Mouse (Mus musculus) intestine, embryonic 16.5 days (tissue): Measurements from ENCODE around the gene Arl5c. TPM values are rescaled to one million over a fixed set of nuclear protein-coding genes. Genes with fewer than 3 reads are reported as not detected.

Experiments
- ATAC-seq: fragments of 200-750 bp; cut with Nextera tagmentation; 2 replicates; pipeline ENCODE4 v1.8.0; 2017; ENCODE audit warnings: moderate TSS enrichment, moderate library complexity
- H3K27ac ChIP-seq: fragments of 300-500 bp; sonication (generic); 2 replicates; pipeline ENCODE4 v1.5.1; 2014; ENCODE audit warnings: mild to moderate bottlenecking, low read length
- H3K27me3 ChIP-seq: fragments of 300-500 bp; sonication (generic); replicated peaks from 2 replicates; pipeline ENCODE4 v1.6.1; 2014; ENCODE audit warnings: low read length, control low read depth, mixed read lengths; ENCODE audit not compliant: control insufficient read depth, insufficient read depth
- H3K36me3 ChIP-seq: fragments of 300-500 bp; sonication (generic); 2 replicates; pipeline ENCODE4 v1.6.1; 2014; ENCODE audit warnings: low read length, control low read depth; ENCODE audit not compliant: control insufficient read depth, insufficient read depth
- H3K4me1 ChIP-seq: fragments of 300-500 bp; sonication (generic); 2 replicates; pipeline ENCODE4 v1.6.1; 2014; ENCODE audit warnings: low read length, control low read depth, mixed read lengths; ENCODE audit not compliant: control insufficient read depth, insufficient read depth
- H3K4me2 ChIP-seq: fragments of 300-500 bp; sonication (generic); 2 replicates; pipeline ENCODE4 v1.6.1; 2014; ENCODE audit warnings: low read depth, low read length, control low read depth
- H3K4me3 ChIP-seq: fragments of 300-500 bp; sonication (generic); 2 replicates; pipeline ENCODE4 v1.5.1; 2014; ENCODE audit warnings: mild to moderate bottlenecking, low read length
- H3K9ac ChIP-seq: fragments of 300-500 bp; sonication (generic); 2 replicates; pipeline ENCODE4 v1.6.1; 2014; ENCODE audit warnings: low read depth, low read length
- H3K9me3 ChIP-seq: fragments of 300-500 bp; sonication (generic); 2 replicates; pipeline ENCODE4 v1.6.1; 2016; ENCODE audit warnings: low read length, control low read depth; ENCODE audit not compliant: control insufficient read depth
- WGBS: fragments of 180-500 bp; shearing (Covaris S2); extraction: QIAGEN DNeasy Blood & Tissue Kit; methylation state at CpG from one replicate; pipeline ENCODE4 v1.1.7; 2014; 5-methylcytosine and 5-hydroxymethylcytosine counted together
- polyA plus RNA-seq: library from polyadenylated mRNA; unstranded; fragments of >200 nt; fragmentation: Nextera tagmentation; extraction: Ambion mirVana; gene quantifications from 2 replicates; pipeline ENCODE4 v1.2.1, GENCODE M21; 2015

Arl5c gene
- polyA plus RNA-seq, 1 experiment from 2014 or later: 9.9 TPM

DNA sequence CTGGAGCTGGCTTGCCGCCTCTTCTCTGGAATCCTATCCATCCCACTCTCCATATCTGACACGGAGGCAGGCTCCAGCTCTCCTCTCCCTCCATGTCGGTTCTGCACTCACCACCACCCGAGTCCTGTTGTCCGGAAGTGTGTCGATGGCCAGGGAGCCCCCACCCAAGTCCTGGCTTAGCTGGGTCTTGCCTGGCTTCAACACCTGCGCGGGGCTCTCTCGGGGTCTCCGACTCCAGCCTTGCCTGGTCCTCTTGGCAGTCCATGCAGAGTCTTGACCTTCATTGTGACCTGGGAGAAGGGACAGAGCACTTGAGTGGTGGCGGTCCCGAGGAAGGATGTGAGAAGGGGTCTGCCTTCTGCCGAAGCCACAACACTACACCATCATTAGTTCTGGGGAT, 17.6 kb downstream of the Arl5c start:
- Histone ChIP-seq H3K4me1 (no peaks in the 10 kb centered on the region), H3K27ac (no peak overlapping the region), H3K27me3 (no peaks in the 10 kb centered on the region), H3K9me3 (no peaks in the 10 kb centered on the region), H3K9ac (no peak overlapping the region), H3K4me3 (no peak overlapping the region), H3K36me3 (no peaks in the 10 kb centered on the region), H3K4me2 (no peak overlapping the region)
- no peak for ATAC-seq
- 78% methylated on average over 13 of the region's 13 CpGs for WGBS

DNA sequence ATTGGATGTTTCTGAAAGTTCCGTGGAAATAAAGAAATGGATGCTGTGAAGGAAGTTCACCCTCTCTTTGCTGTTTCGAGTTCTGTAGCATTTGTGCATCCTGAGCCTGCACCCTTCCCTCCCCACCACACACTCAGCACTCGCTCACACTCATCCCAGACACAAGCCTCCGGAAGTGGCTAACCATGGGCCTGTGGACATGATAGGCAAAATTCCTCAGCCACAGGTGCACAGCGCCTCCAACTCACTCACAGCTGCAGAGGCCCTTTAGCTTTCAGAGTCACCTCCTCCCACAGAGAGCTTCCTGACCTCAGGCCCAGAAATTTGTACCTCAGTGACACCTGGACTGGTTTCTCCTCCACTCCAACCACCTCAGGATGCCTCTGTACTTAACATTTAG, 18.2 kb downstream of the Arl5c start:
- H3K4me2 ChIP-seq: no peak overlapping the region
- no peaks in the 10 kb centered on the region for H3K27me3 ChIP-seq
- H3K4me1 ChIP-seq: no peaks in the 10 kb centered on the region
- H3K27ac ChIP-seq: no peak overlapping the region
- no peak overlapping the region for H3K9ac ChIP-seq
- H3K36me3 ChIP-seq: no peaks in the 10 kb centered on the region
- H3K9me3 ChIP-seq: no peaks in the 10 kb centered on the region
- 84% methylated on average over 5 of the region's 5 CpGs for WGBS
- no peak for ATAC-seq
- no peak overlapping the region for H3K4me3 ChIP-seq

DNA sequence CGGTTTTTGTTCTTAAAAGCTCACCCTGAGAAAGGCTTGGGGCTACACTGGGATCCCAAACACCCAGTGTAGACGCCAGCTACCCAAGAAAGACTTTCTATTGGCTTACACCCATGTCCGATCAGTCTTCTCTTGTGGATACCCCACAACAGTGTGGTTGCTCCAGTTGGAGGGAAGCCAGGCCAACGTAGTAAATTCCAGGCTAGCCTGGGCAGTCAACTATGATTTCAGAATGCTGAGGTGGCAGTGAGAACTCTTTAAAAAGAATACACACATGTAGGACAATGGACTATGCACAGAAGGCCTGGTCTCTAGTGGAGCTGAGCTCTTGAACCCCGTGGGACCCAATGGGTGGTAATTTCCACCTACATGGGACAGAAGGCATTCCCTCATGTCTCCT, 21.2 kb downstream of the Arl5c start:
- Histone ChIP-seq H3K4me1 (0 out of 2 replicates have a peak, but pooled peaks cover 2% of the 10 kb centered on the region), H3K9me3 (no peaks in the 10 kb centered on the region), H3K36me3 (no peaks in the 10 kb centered on the region), H3K27ac (no peak overlapping the region), H3K9ac (no peak overlapping the region), H3K4me2 (no peak overlapping the region), H3K27me3 (no peaks in the 10 kb centered on the region), H3K4me3 (no peak overlapping the region)
- no peak for ATAC-seq
- 85% methylated on average over 5 of the region's 5 CpGs for WGBS

DNA sequence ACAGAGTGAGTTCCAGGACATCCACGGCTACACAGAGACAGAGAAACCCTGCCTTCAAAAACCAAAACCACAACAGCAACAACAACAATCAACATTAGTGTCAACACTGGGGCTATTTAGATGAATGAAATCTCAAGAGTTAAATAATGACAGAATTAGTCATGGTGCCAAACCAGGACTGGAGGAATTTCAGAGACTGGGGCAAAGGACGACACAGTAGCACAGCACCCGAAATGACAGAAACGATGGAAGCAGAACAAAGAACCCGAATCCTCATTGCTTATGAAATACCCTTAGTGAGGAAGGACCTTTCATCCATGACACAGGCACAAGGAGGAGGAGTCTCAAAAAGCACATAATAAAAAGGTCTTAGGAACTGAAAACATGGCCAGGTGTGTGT, 21.8 kb downstream of the Arl5c start:
- WGBS: 90% methylated on average over 5 of the region's 5 CpGs
- no peak for ATAC-seq
- Histone ChIP-seq H3K27me3 (no peaks in the 10 kb centered on the region), H3K36me3 (no peaks in the 10 kb centered on the region), H3K4me3 (no peak overlapping the region), H3K9ac (no peak overlapping the region), H3K4me1 (0 out of 2 replicates have a peak, but pooled peaks cover 2% of the 10 kb centered on the region), H3K4me2 (no peak overlapping the region), H3K27ac (no peak overlapping the region), H3K9me3 (no peaks in the 10 kb centered on the region)

DNA sequence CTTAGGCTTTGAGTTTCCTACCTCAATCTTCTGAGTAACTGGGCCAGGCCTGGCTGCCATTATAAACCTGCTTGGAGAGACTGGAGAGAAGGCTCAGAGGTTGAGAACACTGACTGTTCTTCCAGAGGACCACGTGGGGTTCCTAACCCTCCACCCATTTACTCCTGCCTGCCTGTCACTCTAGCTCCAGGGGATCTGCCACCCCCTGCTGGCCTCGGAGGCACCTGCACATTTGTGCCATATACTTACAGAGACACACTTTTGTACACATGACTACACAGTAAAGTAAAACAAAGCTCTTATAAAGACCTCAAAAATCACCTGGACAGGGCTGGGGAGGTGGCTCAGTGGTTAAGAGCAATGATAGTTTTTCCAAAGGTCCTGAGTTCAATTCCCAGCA, 23.5 kb downstream of the Arl5c start:
- Histone ChIP-seq H3K9me3 (no peaks in the 10 kb centered on the region), H3K4me3 (no peak overlapping the region), H3K27me3 (no peaks in the 10 kb centered on the region), H3K4me1 (0 out of 2 replicates have a peak, but pooled peaks cover 2% of the 10 kb centered on the region), H3K9ac (no peak overlapping the region), H3K4me2 (no peak overlapping the region), H3K27ac (no peak overlapping the region), H3K36me3 (no peaks in the 10 kb centered on the region)
- 66% methylated on average over 2 of the region's 2 CpGs for WGBS
- ATAC-seq: no peak

DNA sequence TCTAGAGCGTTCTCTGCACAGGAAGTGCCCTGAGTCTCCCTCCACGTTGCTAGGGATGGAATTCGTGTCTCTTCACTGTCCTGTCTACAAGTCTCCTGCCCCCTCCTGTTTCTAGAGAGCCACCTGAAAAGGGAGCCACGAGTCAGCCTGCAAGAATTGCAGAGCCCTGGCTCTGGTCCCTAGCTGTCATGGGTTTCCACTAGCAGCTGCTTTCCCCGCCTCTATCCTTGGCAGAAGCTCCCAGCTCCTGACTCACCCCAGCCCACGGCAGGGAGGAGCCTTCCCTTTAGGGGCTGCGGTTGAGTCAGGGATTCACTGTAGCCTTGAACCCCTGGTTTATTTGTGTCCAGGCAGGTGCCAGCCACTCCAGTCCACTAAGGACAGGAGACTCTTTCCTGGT, 24.7 kb downstream of the Arl5c start:
- Histone ChIP-seq H3K27ac (no peak overlapping the region), H3K4me3 (no peak overlapping the region), H3K4me1 (0 out of 2 replicates have a peak, but pooled peaks cover 2% of the 10 kb centered on the region), H3K9ac (no peak overlapping the region), H3K27me3 (no peaks in the 10 kb centered on the region), H3K36me3 (no peaks in the 10 kb centered on the region), H3K9me3 (no peaks in the 10 kb centered on the region), H3K4me2 (no peak overlapping the region)
- ATAC-seq: no peak
- WGBS: 29% methylated on average over 7 of the region's 7 CpGs

DNA sequence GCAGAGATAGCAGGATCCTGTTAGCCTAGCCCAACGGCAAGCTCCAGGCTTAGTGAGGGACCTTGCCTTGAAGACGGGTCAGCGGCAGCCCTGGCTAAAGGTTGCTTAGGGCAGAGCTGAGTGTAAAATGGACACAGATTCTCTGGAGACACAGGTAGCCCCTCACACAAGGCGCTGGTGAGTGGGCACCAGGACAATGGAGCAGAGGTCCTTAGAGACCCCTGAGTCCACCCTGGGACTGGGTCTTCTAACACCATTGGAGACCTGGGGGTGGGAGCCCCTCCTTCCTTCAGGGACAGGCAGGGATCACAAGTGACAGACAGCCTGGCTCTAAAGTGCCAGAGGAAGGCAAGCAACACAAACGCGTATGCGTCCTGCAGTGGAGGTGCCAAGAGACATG, 25.2 kb downstream of the Arl5c start:
- H3K4me2 ChIP-seq: no peak overlapping the region
- no peaks in the 10 kb centered on the region for H3K9me3 ChIP-seq
- ATAC-seq: no peak
- no peaks in the 10 kb centered on the region for H3K36me3 ChIP-seq
- H3K4me1 ChIP-seq: 0 out of 2 replicates have a peak, but pooled peaks cover 2% of the 10 kb centered on the region
- WGBS: 81% methylated on average over 7 of the region's 7 CpGs
- H3K9ac ChIP-seq: no peak overlapping the region
- H3K4me3 ChIP-seq: no peak overlapping the region
- H3K27me3 ChIP-seq: no peaks in the 10 kb centered on the region
- no peak overlapping the region for H3K27ac ChIP-seq

DNA sequence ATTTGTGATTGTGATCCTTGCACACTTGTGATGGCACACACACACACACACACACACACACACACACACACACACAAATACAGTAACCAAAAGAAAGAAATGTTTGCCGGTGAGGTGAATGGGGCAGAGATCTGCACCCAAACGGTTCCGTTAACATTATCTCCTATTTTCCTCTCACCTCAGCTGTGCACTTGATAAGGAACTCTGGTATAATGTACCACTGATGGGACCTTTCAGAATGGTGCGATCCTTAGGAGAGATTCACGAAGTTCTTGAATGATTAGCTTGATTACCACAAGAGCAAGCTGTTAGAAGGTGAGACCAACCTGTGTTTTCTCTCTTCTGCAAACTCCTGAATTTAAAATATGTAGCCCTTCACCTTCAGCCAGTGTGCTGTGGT, 27.6 kb downstream of the Arl5c start:
- Histone ChIP-seq H3K4me3 (no peak overlapping the region), H3K27ac (no peak overlapping the region), H3K9me3 (no peaks in the 10 kb centered on the region), H3K36me3 (no peaks in the 10 kb centered on the region), H3K4me2 (no peak overlapping the region), H3K27me3 (no peaks in the 10 kb centered on the region), H3K4me1 (0 out of 2 replicates have a peak, but pooled peaks cover 2% of the 10 kb centered on the region), H3K9ac (no peak overlapping the region)
- ATAC-seq: no peak
- 75% methylated on average over 5 of the region's 5 CpGs for WGBS

DNA sequence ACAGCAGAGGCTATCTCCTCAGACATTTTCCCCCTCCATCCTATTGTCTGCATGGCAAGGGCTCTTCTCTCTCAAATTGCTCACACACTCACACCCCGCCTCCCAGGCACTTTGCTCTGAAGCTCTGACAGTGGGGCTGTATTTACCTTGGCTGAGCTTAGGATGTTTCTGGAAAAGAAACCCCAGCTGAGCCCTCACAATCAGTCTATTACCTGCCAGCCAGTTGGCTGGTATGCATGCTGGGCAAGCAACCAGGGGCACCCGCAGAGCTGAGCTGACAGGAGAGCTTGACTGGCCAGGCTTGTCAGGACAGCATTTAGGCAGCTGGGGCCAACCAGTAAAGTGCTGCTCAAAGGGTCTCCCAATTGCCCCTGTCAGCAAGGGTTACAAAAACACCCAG, 28.9 kb downstream of the Arl5c start:
- no peaks in the 10 kb centered on the region for H3K27me3 ChIP-seq
- no peaks in the 10 kb centered on the region for H3K36me3 ChIP-seq
- no peak overlapping the region for H3K4me2 ChIP-seq
- 0 out of 2 replicates have a peak, but pooled peaks cover 2% of the 10 kb centered on the region for H3K4me1 ChIP-seq
- H3K9ac ChIP-seq: no peak overlapping the region
- no peak overlapping the region for H3K27ac ChIP-seq
- 62% methylated on average over 2 of the region's 2 CpGs for WGBS
- H3K4me3 ChIP-seq: no peak overlapping the region
- ATAC-seq: no peak
- H3K9me3 ChIP-seq: no peaks in the 10 kb centered on the region

DNA sequence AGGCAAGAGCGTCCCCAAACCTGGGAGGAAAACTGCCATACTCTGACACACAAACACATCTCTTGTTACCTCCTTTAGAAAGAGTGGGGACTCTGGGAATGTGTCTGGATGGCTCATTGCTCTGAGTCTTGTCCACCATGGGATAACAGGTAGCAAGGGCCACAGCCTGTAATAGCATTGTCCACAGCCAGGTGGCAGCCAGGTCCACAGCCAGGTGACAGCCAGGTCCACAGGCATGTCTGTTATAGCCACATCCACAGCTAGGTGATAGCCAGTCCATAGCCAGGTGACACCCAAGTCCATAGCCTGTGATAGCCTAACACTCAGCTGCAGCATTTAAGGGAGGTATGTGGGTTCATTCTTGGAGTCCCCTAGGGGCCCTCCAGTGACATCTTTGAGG, 35.1 kb downstream of the Arl5c start:
- 86% methylated on average over 1 of the region's 1 CpGs for WGBS
- Histone ChIP-seq H3K36me3 (no peaks in the 10 kb centered on the region), H3K4me2 (no peak overlapping the region), H3K4me1 (no peaks in the 10 kb centered on the region), H3K27me3 (no peaks in the 10 kb centered on the region), H3K4me3 (no peak overlapping the region), H3K9me3 (no peaks in the 10 kb centered on the region), H3K9ac (no peak overlapping the region), H3K27ac (no peak overlapping the region)
- no peak for ATAC-seq
